Mouse (Mus musculus): ENCODE results near the gene Ints11. TPM values are rescaled to one million over a fixed set of nuclear protein-coding genes. Genes with fewer than 3 reads are reported as not detected.

The Ints11 gene
- polyA plus RNA-seq, 1 experiment from 2014 or later: 81.0 TPM

GRCm38 (mm10) chr4:155908281-155908680, 38.9 kb downstream of the Ints11 start:
- H3K9ac ChIP-seq: no peak overlapping the region
- no peaks in the 10 kb centered on the region for H3K9me3 ChIP-seq
- 82% methylated on average over 7 of the region's 7 CpGs for WGBS
- H3K27ac ChIP-seq: no peak overlapping the region
- peaks cover 34% of the 10 kb centered on the region for H3K36me3 ChIP-seq
- H3K27me3 ChIP-seq: no peaks in the 10 kb centered on the region
- no peak overlapping the region for H3K4me2 ChIP-seq
- no peak for ATAC-seq (ENCODE audit: insufficient number of reproducible peaks, insufficient read depth, low FRiP score, low TSS enrichment, low read depth)
- no peaks in the 10 kb centered on the region for H3K4me1 ChIP-seq
- H3K4me3 ChIP-seq: no peak overlapping the region

DNA sequence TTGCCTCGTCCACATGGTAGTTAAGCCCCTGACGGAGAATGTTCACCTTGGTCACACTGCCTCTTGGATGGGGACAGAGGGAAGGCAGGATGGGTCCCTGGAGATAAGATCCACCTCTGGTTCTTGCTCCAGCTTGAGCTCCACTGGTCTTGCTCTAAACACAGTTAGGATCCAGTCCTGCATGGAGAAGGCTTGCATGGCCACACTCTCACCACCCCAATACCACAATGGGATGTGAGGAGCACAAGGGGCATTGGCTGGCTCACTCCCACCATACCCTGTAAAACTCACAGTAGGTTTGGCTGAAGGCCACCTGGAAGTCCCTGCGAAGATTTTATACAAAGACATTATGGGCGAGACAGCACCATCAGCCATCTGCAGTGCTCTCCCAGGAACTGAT, 39.4 kb downstream of the Ints11 start:
- H3K4me1 ChIP-seq: no peaks in the 10 kb centered on the region
- peaks cover 30% of the 10 kb centered on the region for H3K36me3 ChIP-seq
- H3K27ac ChIP-seq: no peak overlapping the region
- ATAC-seq (ENCODE audit: insufficient number of reproducible peaks, insufficient read depth, low FRiP score, low TSS enrichment, low read depth): no peak
- H3K9ac ChIP-seq: no peak overlapping the region
- 93% methylated on average over 4 of the region's 4 CpGs for WGBS
- H3K4me3 ChIP-seq: no peak overlapping the region
- H3K9me3 ChIP-seq: no peaks in the 10 kb centered on the region
- H3K4me2 ChIP-seq: no peak overlapping the region
- no peaks in the 10 kb centered on the region for H3K27me3 ChIP-seq

DNA sequence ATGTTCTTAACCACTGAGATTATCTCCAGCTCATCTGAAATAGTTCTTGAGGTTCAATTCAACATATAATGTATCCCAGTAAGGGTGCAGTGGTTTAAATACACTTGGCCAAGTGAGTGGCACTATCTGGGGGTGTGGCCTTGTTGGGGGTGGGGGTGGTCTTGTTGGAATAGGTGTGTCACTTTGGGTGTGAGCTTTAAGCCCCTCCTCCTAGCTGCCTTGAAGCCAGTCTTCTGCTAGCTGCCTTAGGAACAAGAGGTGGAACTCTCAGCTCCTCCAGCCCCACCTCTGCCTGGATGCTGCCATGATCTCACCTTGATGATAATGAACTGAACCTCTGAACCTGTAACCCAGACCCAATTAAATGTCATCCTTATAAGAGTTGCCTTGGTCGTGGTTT, 62.7 kb downstream of the Ints11 start:
- Histone ChIP-seq H3K4me3 (no peak overlapping the region), H3K36me3 (no peaks in the 10 kb centered on the region), H3K27me3 (no peaks in the 10 kb centered on the region), H3K4me2 (no peak overlapping the region), H3K4me1 (no peaks in the 10 kb centered on the region), H3K9ac (no peak overlapping the region), H3K9me3 (no peaks in the 10 kb centered on the region), H3K27ac (no peak overlapping the region)
- no peak for ATAC-seq (ENCODE audit: insufficient number of reproducible peaks, insufficient read depth, low FRiP score, low TSS enrichment, low read depth)
- 67% methylated on average over 1 of the region's 1 CpGs for WGBS

Small RNAs within 50 kb of the gene (microRNA-seq; reads per million reads assigned to microRNA genes)
- gene Gm22991: not detected

Other genes starting within 250 kb of the Ints11 start
- gene Cdk11b, start 244.7 kb upstream of the Ints11 start, polyA plus RNA-seq (2015; fragmentation: Nextera tagmentation; extraction: Ambion mirVana): 73.9 and 76.4 TPM in 2 replicates
- gene Gm10563, start 224.1 kb upstream of the Ints11 start, polyA plus RNA-seq (2015; fragmentation: Nextera tagmentation; extraction: Ambion mirVana): not detected in 2 replicates
- gene Mmp23, start 216.2 kb upstream of the Ints11 start, polyA plus RNA-seq (2015; fragmentation: Nextera tagmentation; extraction: Ambion mirVana): 24.8 and 26.1 TPM in 2 replicates
- 36.1 and 36.7 TPM in 2 replicates for gene Mib2, start 200.3 kb upstream of the Ints11 start, polyA plus RNA-seq (2015; fragmentation: Nextera tagmentation; extraction: Ambion mirVana)
- gene Fndc10, start 175.2 kb upstream of the Ints11 start, polyA plus RNA-seq (2015; fragmentation: Nextera tagmentation; extraction: Ambion mirVana): 6.5 and 8.7 TPM in 2 replicates
- gene Ssu72, start 164.7 kb upstream of the Ints11 start, polyA plus RNA-seq (2015; fragmentation: Nextera tagmentation; extraction: Ambion mirVana): 136 and 142 TPM in 2 replicates
- gene Tmem240, start 134.7 kb upstream of the Ints11 start, polyA plus RNA-seq (2015; fragmentation: Nextera tagmentation; extraction: Ambion mirVana): 1.2 and 1.4 TPM in 2 replicates
- gene Atad3a, start 108.5 kb upstream of the Ints11 start, polyA plus RNA-seq (2015; fragmentation: Nextera tagmentation; extraction: Ambion mirVana): 93.8 and 94.9 TPM in 2 replicates
- 8.6 and 9.6 TPM in 2 replicates for gene Vwa1, start 94.8 kb upstream of the Ints11 start, polyA plus RNA-seq (2015; fragmentation: Nextera tagmentation; extraction: Ambion mirVana)
- gene Tmem88b, start 83.7 kb upstream of the Ints11 start, polyA plus RNA-seq (2015; fragmentation: Nextera tagmentation; extraction: Ambion mirVana): 0.67 and 0.74 TPM in 2 replicates
- 0.24 TPM in 1 of 2 replicates, not detected in the other for gene Ankrd65, start 79.1 kb upstream of the Ints11 start, polyA plus RNA-seq (2015; fragmentation: Nextera tagmentation; extraction: Ambion mirVana)
- gene Mrpl20, start 66.7 kb upstream of the Ints11 start, polyA plus RNA-seq (2015; fragmentation: Nextera tagmentation; extraction: Ambion mirVana): 195 and 229 TPM in 2 replicates
- 217 and 248 TPM in 2 replicates for gene Ccnl2, start 57.1 kb upstream of the Ints11 start, polyA plus RNA-seq (2015; fragmentation: Nextera tagmentation; extraction: Ambion mirVana)
- gene Aurkaip1, start 38.3 kb upstream of the Ints11 start, polyA plus RNA-seq (2015; fragmentation: Nextera tagmentation; extraction: Ambion mirVana): 131 and 150 TPM in 2 replicates
- 69.6 and 71.8 TPM in 2 replicates for gene Mxra8, start 29.9 kb upstream of the Ints11 start, polyA plus RNA-seq (2015; fragmentation: Nextera tagmentation; extraction: Ambion mirVana)
- gene Dvl1, start 22.1 kb upstream of the Ints11 start, polyA plus RNA-seq (2015; fragmentation: Nextera tagmentation; extraction: Ambion mirVana): 4.0 and 5.4 TPM in 2 replicates
- gene Tas1r3, start 6.2 kb upstream of the Ints11 start, polyA plus RNA-seq (2015; fragmentation: Nextera tagmentation; extraction: Ambion mirVana): 0.55 and 0.62 TPM in 2 replicates
- 15.6 and 16.4 TPM in 2 replicates for gene Cptp, start 106 bp upstream of the Ints11 start, polyA plus RNA-seq (2015; fragmentation: Nextera tagmentation; extraction: Ambion mirVana)
- 48.4 and 54.7 TPM in 2 replicates for gene Pusl1, start 22.2 kb downstream of the Ints11 start, polyA plus RNA-seq (2015; fragmentation: Nextera tagmentation; extraction: Ambion mirVana)
- gene Acap3, start 22.3 kb downstream of the Ints11 start, polyA plus RNA-seq (2015; fragmentation: Nextera tagmentation; extraction: Ambion mirVana): 21.1 and 21.6 TPM in 2 replicates
- gene Ube2j2, start 74.3 kb downstream of the Ints11 start, polyA plus RNA-seq (2015; fragmentation: Nextera tagmentation; extraction: Ambion mirVana): 113 and 120 TPM in 2 replicates
- gene C1qtnf12, start 92.8 kb downstream of the Ints11 start, polyA plus RNA-seq (2015; fragmentation: Nextera tagmentation; extraction: Ambion mirVana): 39.5 and 43.6 TPM in 2 replicates
- gene B3galt6, start 123.1 kb downstream of the Ints11 start, polyA plus RNA-seq (2015; fragmentation: Nextera tagmentation; extraction: Ambion mirVana): 16.2 and 18.4 TPM in 2 replicates
- 154 and 156 TPM in 2 replicates for gene Sdf4, start 123.3 kb downstream of the Ints11 start, polyA plus RNA-seq (2015; fragmentation: Nextera tagmentation; extraction: Ambion mirVana)
- gene Tnfrsf4, start 144.3 kb downstream of the Ints11 start, polyA plus RNA-seq (2015; fragmentation: Nextera tagmentation; extraction: Ambion mirVana): 1.3 TPM in 1 of 2 replicates, not detected in the other
- gene Tnfrsf18, start 156.6 kb downstream of the Ints11 start, polyA plus RNA-seq (2015; fragmentation: Nextera tagmentation; extraction: Ambion mirVana): 3.0 and 4.1 TPM in 2 replicates
- gene Ttll10, start 189.9 kb downstream of the Ints11 start, polyA plus RNA-seq (2015; fragmentation: Nextera tagmentation; extraction: Ambion mirVana): 2.0 and 2.7 TPM in 2 replicates
- 40.3 and 43.8 TPM in 2 replicates for gene 9430015G10Rik, start 240.4 kb downstream of the Ints11 start, polyA plus RNA-seq (2015; fragmentation: Nextera tagmentation; extraction: Ambion mirVana)